Mouse (Mus musculus) neural tube, embryonic 15.5 days (tissue): Measurements from ENCODE around the gene Cerk. TPM values are rescaled to one million over a fixed set of nuclear protein-coding genes. Genes with fewer than 3 reads are reported as not detected.
"Not testable (repeated sequence)": the region's sequence is repeated elsewhere in the genome, so short reads cannot be mapped to it uniquely, and the experiment has no call there.

ENCODE experiments used
- ATAC-seq: fragments of 200-750 bp; cut with Nextera tagmentation; 2 replicates; pipeline ENCODE4 v1.8.0; 2017; ENCODE audit warnings: mild to moderate bottlenecking, moderate TSS enrichment, moderate library complexity; ENCODE audit not compliant: low FRiP score
- H3K27ac ChIP-seq: fragments of 300-500 bp; sonication (generic); replicated peaks from 2 replicates; pipeline ENCODE4 v1.5.1; 2015; ENCODE audit warnings: mild to moderate bottlenecking, inconsistent platforms
- H3K27me3 ChIP-seq: fragments of 300-500 bp; sonication (generic); replicated peaks from 2 replicates; pipeline ENCODE4 v1.6.1; 2015; ENCODE audit warnings: inconsistent platforms
- H3K36me3 ChIP-seq: fragments of 300-500 bp; sonication (generic); 2 replicates; pipeline ENCODE4 v1.6.1; 2015; ENCODE audit warnings: inconsistent platforms
- H3K4me1 ChIP-seq: fragments of 300-500 bp; sonication (generic); 2 replicates; pipeline ENCODE4 v1.6.1; 2015; ENCODE audit warnings: inconsistent platforms
- H3K4me2 ChIP-seq: fragments of 300-500 bp; sonication (generic); 2 replicates; pipeline ENCODE4 v1.6.1; 2015; ENCODE audit warnings: inconsistent platforms, mild to moderate bottlenecking, moderate library complexity
- H3K4me3 ChIP-seq: fragments of 300-500 bp; sonication (generic); replicated peaks from 2 replicates; pipeline ENCODE4 v1.5.1; 2015; ENCODE audit warnings: mild to moderate bottlenecking, inconsistent platforms
- H3K9ac ChIP-seq: fragments of 300-500 bp; sonication (generic); replicated peaks from 2 replicates; pipeline ENCODE4 v1.6.1; 2015; ENCODE audit warnings: mild to moderate bottlenecking, inconsistent platforms
- H3K9me3 ChIP-seq: fragments of 300-500 bp; sonication (generic); replicated peaks from 2 replicates; pipeline ENCODE4 v1.6.1; 2016; ENCODE audit warnings: inconsistent platforms
- WGBS: fragments of 180-500 bp; shearing (Covaris S2); methylation state at CpG from one replicate; pipeline ENCODE4 v1.1.7; 2015; ENCODE audit warnings: mixed read lengths; 5-methylcytosine and 5-hydroxymethylcytosine counted together
- polyA plus RNA-seq: library from polyadenylated mRNA; unstranded; fragments of >200 nt; fragmentation: Nextera tagmentation; extraction: Ambion mirVana; gene quantifications from 2 replicates; pipeline ENCODE4 v1.2.1, GENCODE M21; 2015

Cerk gene
- polyA plus RNA-seq, 1 experiment from 2014 or later = 27.5 TPM

GRCm38 (mm10) chr15:86177703-86178251, 8.2 kb downstream of the Cerk start:
- not testable (repeated sequence) for H3K27ac ChIP-seq, ATAC-seq
- 89% methylated on average over 2 of the region's 2 CpGs for WGBS

GRCm38 (mm10) chr15:86176771-86177702, 8.9 kb downstream of the Cerk start:
- Histone ChIP-seq H3K4me3 (no peak overlapping the region), H3K27me3 (no peaks in the 10 kb centered on the region), H3K9me3 (no peaks in the 10 kb centered on the region), H3K9ac (no peak overlapping the region), H3K4me1 (peaks cover 23% of the 10 kb centered on the region), H3K27ac (no peak overlapping the region), H3K36me3 (no peaks in the 10 kb centered on the region), H3K4me2 (no peak overlapping the region)
- no peak for ATAC-seq
- 81% methylated on average over 22 of the region's 22 CpGs for WGBS

More at GRCm38 (mm10) chr15:86177703-86178251, 8.2 kb downstream of the Cerk start:
- not testable (repeated sequence) for H3K36me3 ChIP-seq, H3K9me3 ChIP-seq, H3K4me2 ChIP-seq, H3K9ac ChIP-seq, H3K4me3 ChIP-seq, H3K27me3 ChIP-seq
- peaks cover 31% of the 10 kb centered on the region for H3K4me1 ChIP-seq

- 87% methylated on average over 10 of the region's 10 CpGs for WGBS
- Histone ChIP-seq H3K9ac (no peak overlapping the region), H3K36me3 (no peaks in the 10 kb centered on the region), H3K4me1 (peaks cover 19% of the 10 kb centered on the region), H3K27me3 (no peaks in the 10 kb centered on the region), H3K9me3 (no peaks in the 10 kb centered on the region), H3K4me3 (no peak overlapping the region), H3K4me2 (no peak overlapping the region), H3K27ac (no peak overlapping the region)
- no peak for ATAC-seq
These were observed 9.8 kb downstream of the Cerk start for GRCm38 (mm10) chr15:86176166-86176565.

- Histone ChIP-seq H3K4me1 (peaks cover 19% of the 10 kb centered on the region), H3K4me2 (no peak overlapping the region), H3K9me3 (no peaks in the 10 kb centered on the region), H3K4me3 (no peak overlapping the region), H3K9ac (no peak overlapping the region), H3K27me3 (no peaks in the 10 kb centered on the region), H3K36me3 (no peaks in the 10 kb centered on the region), H3K27ac (no peak overlapping the region)
- WGBS = 79% methylated on average over 3 of the region's 3 CpGs
- no peak for ATAC-seq
These were observed 10.5 kb downstream of the Cerk start for GRCm38 (mm10) chr15:86175253-86176050.

- Histone ChIP-seq H3K4me3 (no peak overlapping the region), H3K9ac (no peak overlapping the region), H3K4me2 (no peak overlapping the region), H3K4me1 (peaks cover 39% of the 10 kb centered on the region), H3K27ac (no peak overlapping the region), H3K27me3 (no peaks in the 10 kb centered on the region), H3K9me3 (no peaks in the 10 kb centered on the region), H3K36me3 (no peaks in the 10 kb centered on the region)
- 50% methylated on average over 16 of the region's 16 CpGs for WGBS
- no peak for ATAC-seq
These were observed 12.6 kb downstream of the Cerk start for GRCm38 (mm10) chr15:86173136-86173985.

- H3K36me3 ChIP-seq = no peaks in the 10 kb centered on the region
- H3K4me1 ChIP-seq = peaks cover 44% of the 10 kb centered on the region
- no peak overlapping the region for H3K4me2 ChIP-seq
- no peak overlapping the region for H3K9ac ChIP-seq
- no peak for ATAC-seq
- H3K9me3 ChIP-seq = no peaks in the 10 kb centered on the region
- 74% methylated on average over 6 of the region's 6 CpGs for WGBS
- H3K27ac ChIP-seq = no peak overlapping the region
- H3K4me3 ChIP-seq = no peak overlapping the region
- H3K27me3 ChIP-seq = no peaks in the 10 kb centered on the region
These were observed 13.4 kb downstream of the Cerk start for GRCm38 (mm10) chr15:86172526-86172925.

GRCm38 (mm10) chr15:86172124-86172523, 13.8 kb downstream of the Cerk start:
- no peaks in the 10 kb centered on the region for H3K27me3 ChIP-seq
- no peak overlapping the region for H3K4me3 ChIP-seq
- WGBS = 66% methylated on average over 3 of the region's 3 CpGs
- no peak overlapping the region for H3K4me2 ChIP-seq
- H3K9ac ChIP-seq = no peak overlapping the region
- H3K9me3 ChIP-seq = no peaks in the 10 kb centered on the region
- H3K36me3 ChIP-seq = no peaks in the 10 kb centered on the region
- peaks cover 44% of the 10 kb centered on the region for H3K4me1 ChIP-seq
- H3K27ac ChIP-seq = no peak overlapping the region
- ATAC-seq = no peak

- ATAC-seq = no peak
- no peak overlapping the region for H3K4me3 ChIP-seq
- no peak overlapping the region for H3K9ac ChIP-seq
- no peaks in the 10 kb centered on the region for H3K27me3 ChIP-seq
- no peak overlapping the region for H3K27ac ChIP-seq
- no peaks in the 10 kb centered on the region for H3K36me3 ChIP-seq
- WGBS = 89% methylated on average over 12 of the region's 12 CpGs
- no peak overlapping the region for H3K4me2 ChIP-seq
- no peaks in the 10 kb centered on the region for H3K9me3 ChIP-seq
- H3K4me1 ChIP-seq = peaks cover 41% of the 10 kb centered on the region
These were observed 14.6 kb downstream of the Cerk start for GRCm38 (mm10) chr15:86171316-86171715.

- ATAC-seq = no peak
- Histone ChIP-seq H3K4me3 (no peak overlapping the region), H3K9me3 (no peaks in the 10 kb centered on the region), H3K27ac (no peak overlapping the region), H3K9ac (no peak overlapping the region), H3K27me3 (no peaks in the 10 kb centered on the region), H3K4me2 (no peak overlapping the region), H3K4me1 (peaks cover 46% of the 10 kb centered on the region), H3K36me3 (peaks cover 2% of the 10 kb centered on the region; the same call in 1 of the 2 replicates)
- WGBS = 66% methylated on average over 4 of the region's 4 CpGs
These were observed 16.2 kb downstream of the Cerk start for GRCm38 (mm10) chr15:86169817-86170110.

- peaks cover 47% of the 10 kb centered on the region for H3K4me1 ChIP-seq
- no peaks in the 10 kb centered on the region for H3K9me3 ChIP-seq
- H3K36me3 ChIP-seq = peaks cover 6% of the 10 kb centered on the region; the same call in 1 of the 2 replicates
- WGBS = 83% methylated on average over 12 of the region's 12 CpGs
- H3K27me3 ChIP-seq = no peaks in the 10 kb centered on the region
- H3K9ac ChIP-seq = no peak overlapping the region
- 0 out of 2 replicates have a peak, but pooled peaks have one; percentile 32 for ATAC-seq
- H3K4me3 ChIP-seq = no peak overlapping the region
- no peak overlapping the region; the same call in 1 of the 2 replicates for H3K4me2 ChIP-seq
- H3K27ac ChIP-seq = 0 out of 2 replicates have a peak overlapping the region, but pooled peaks have one; percentile 1
These were observed 16.8 kb downstream of the Cerk start for GRCm38 (mm10) chr15:86168941-86169816.
